In the genomic region with DNA sequence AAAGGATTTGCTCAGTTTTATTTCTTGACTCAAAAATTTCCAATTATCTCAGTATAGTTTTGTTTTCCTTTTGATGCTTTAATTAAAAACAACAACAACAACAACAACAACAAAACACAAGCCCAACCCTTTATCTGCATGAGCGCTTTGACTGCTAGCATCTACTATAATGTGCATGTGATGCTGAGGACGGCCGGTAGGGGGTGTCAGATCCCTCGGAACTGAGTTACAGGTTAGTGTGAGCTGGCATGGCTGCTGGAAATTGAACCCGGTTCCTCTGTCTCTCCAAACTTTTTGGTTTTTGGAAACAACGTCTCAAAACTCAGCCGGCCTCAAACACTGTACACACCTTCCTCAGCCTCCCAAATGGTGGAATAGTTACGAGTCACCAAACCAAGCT, we compare ENCODE assay signal across 9 mouse cellular contexts. TPM values are rescaled to one million over a fixed set of nuclear protein-coding genes. Genes with fewer than 3 reads are reported as not detected.
DNase-seq lines count a peak whose midpoint lies in the region; ATAC-seq and TF ChIP-seq lines count a peak whose summit lies in the region.
"Had no signal": no experiment of that assay in that cellular context is flagged by ENCODE, and none has a peak within 500 bp of the region (broad histone marks: within the 10 kb centered on the region; RNA-seq: fewer than 3 reads in every experiment).

No protein-coding gene starts in this region.

- no peaks in the 10 kb centered on the region for H3K27me3 ChIP-seq in forebrain, embryonic 13.5 days
- H3K27me3 ChIP-seq: limb, embryonic 15.5 days had no signal

- no peak overlapping the region for H3K4me3 ChIP-seq in left cerebral cortex, adult 2 months
- H3K4me3 ChIP-seq in forebrain, embryonic 13.5 days: no peak overlapping the region
- H3K4me3 ChIP-seq: limb, embryonic 15.5 days had no signal

- H3K4me2 ChIP-seq in forebrain, embryonic 13.5 days: no peak overlapping the region
- H3K4me2 ChIP-seq: limb, embryonic 15.5 days had no signal

- no peaks in the 10 kb centered on the region for H3K4me1 ChIP-seq in forebrain, embryonic 13.5 days

- peak; percentile 43 for TF ChIP-seq CTCF in left cerebral cortex, adult 2 months (IDR thresholded peaks at IDR 0.05)

- DNase-seq in adrenal gland, adult 2 months: peak; percentile 11
- no peak for DNase-seq in adrenal gland, adult 8-10 months
- DNase-seq in left cerebral cortex, adult 2 months (ENCODE audit: extremely low spot score in 1 of 2, low spot score in 2 of 2): no peak
- no peak for DNase-seq in left cerebral cortex, postnatal 36 days (ENCODE audit: low spot score in 2 of 2)
- peak; percentile 29 to 30 for DNase-seq in adrenal gland, postnatal 36 days
- peak; percentile 11 for DNase-seq in lung, postnatal 25 days (ENCODE audit: low spot score)
- DNase-seq in layer of hippocampus, adult 18-20 months (ENCODE audit: low spot score in 2 of 2): no peak

- no peaks in the 10 kb centered on the region for H3K36me3 ChIP-seq in forebrain, embryonic 13.5 days (ENCODE audit: poor library complexity, severe bottlenecking)
- H3K36me3 ChIP-seq: limb, embryonic 15.5 days had no signal

- H3K9ac ChIP-seq in forebrain, embryonic 13.5 days: no peak overlapping the region
- H3K9ac ChIP-seq: limb, embryonic 15.5 days had no signal

- no peak overlapping the region for H3K27ac ChIP-seq in left cerebral cortex, adult 2 months
- no peak overlapping the region for H3K27ac ChIP-seq in forebrain, embryonic 13.5 days
- H3K27ac ChIP-seq: limb, embryonic 15.5 days had no signal

- WGBS in forebrain, embryonic 13.5 days: 72% methylated on average over 8 of the region's 8 CpGs

- ATAC-seq in forebrain, embryonic 13.5 days: no peak

- intact Hi-C loops in left cerebral cortex, adult 2 months (cut with DNase I): loop anchor here (5.0 kb wide), 1 partner anchor 79 kb away; no protein-coding TSS in a partner anchor
- intact Hi-C loops in left cerebral cortex, postnatal 36 days (cut with DNase I): no loop called here

- no peaks in the 10 kb centered on the region for H3K9me3 ChIP-seq in forebrain, embryonic 13.5 days (replicated peaks)
- H3K9me3 ChIP-seq: limb, embryonic 15.5 days had no signal

RNA-seq across cellular contexts. Expression of gene Col25a1, which starts 27.8 kb away (rescaled TPM):
- total RNA-seq in adrenal gland, adult 2 months (2021): 1 to 10 TPM; 3.5 to 4.5 TPM
- 0.18 and 0.43 TPM in 2 replicates for polyA plus RNA-seq in adrenal gland, adult 2 months (2012; rRNA removed)
- total RNA-seq in adrenal gland, adult 8-10 months (2022): 1 to 10 TPM; 4.0 to 7.9 (median 4.8) TPM
- 10 to 100 TPM; 44.9 to 47.0 TPM for total RNA-seq in left cerebral cortex, adult 2 months (2021)
- total RNA-seq in left cerebral cortex, postnatal 36 days (2021): 10 to 100 TPM; 40.2 to 46.7 TPM
- 1 to 10 TPM; 2.7 to 9.2 TPM for total RNA-seq in adrenal gland, postnatal 36 days (2021)
- 2.2 and 2.8 TPM in 2 replicates for polyA plus RNA-seq in forebrain, embryonic 13.5 days (2015; fragmentation: Nextera tagmentation; extraction: Ambion mirVana)
- total RNA-seq in layer of hippocampus, adult 18-20 months (2021): 10 to 100 TPM; 70.7 to 71.0 TPM

RNA-seq across cellular contexts. Expression of gene Sec24b, which starts 42.1 kb away (rescaled TPM):
- total RNA-seq in adrenal gland, adult 2 months (2021): 10 to 100 TPM; 50.5 to 74.0 TPM
- 76.3 and 82.5 TPM in 2 replicates for polyA plus RNA-seq in adrenal gland, adult 2 months (2012; rRNA removed)
- total RNA-seq in adrenal gland, adult 8-10 months (2022): 10 to 100 TPM; 61.0 to 96.2 (median 73.9) TPM
- 10 to 100 TPM; 58.4 to 70.0 TPM for total RNA-seq in left cerebral cortex, adult 2 months (2021)
- total RNA-seq in left cerebral cortex, postnatal 36 days (2021): 10 to 100 TPM; 49.2 to 62.3 TPM
- total RNA-seq in adrenal gland, postnatal 36 days (2021): 10 to 100 TPM; 62.9 to 68.2 TPM
- polyA plus RNA-seq in forebrain, embryonic 13.5 days (2015; fragmentation: Nextera tagmentation; extraction: Ambion mirVana): 23.9 and 29.1 TPM in 2 replicates
- 10 to 100 TPM; 52.5 to 58.7 TPM for total RNA-seq in layer of hippocampus, adult 18-20 months (2021)

Comparison
In these comparisons a context has a peak if more than half of its experiments do, and no peak if none do; other contexts are left out.
1. DNase-seq: peak in adrenal gland, adult 2 months (single experiment), adrenal gland, postnatal 36 days (2 of 2) and lung, postnatal 25 days (single experiment); none in adrenal gland, adult 8-10 months (single experiment), left cerebral cortex, adult 2 months (0 of 2), left cerebral cortex, postnatal 36 days (0 of 2) and layer of hippocampus, adult 18-20 months (0 of 2).
2. RNA of gene Col25a1, which starts 27.8 kb away (total RNA-seq): 70.7 to 71.0 TPM in layer of hippocampus, adult 18-20 months, 44.9 to 47.0 TPM in left cerebral cortex, adult 2 months and 40.2 to 46.7 TPM in left cerebral cortex, postnatal 36 days; 2.7 to 9.2 TPM in adrenal gland, postnatal 36 days, 4.0 to 7.9 TPM in adrenal gland, adult 8-10 months and 3.5 to 4.5 TPM in adrenal gland, adult 2 months; every median in the first group is over 4 times any median in the second.